Mouse (Mus musculus): ENCODE measurements around the gene Ap1s1.

DNA sequence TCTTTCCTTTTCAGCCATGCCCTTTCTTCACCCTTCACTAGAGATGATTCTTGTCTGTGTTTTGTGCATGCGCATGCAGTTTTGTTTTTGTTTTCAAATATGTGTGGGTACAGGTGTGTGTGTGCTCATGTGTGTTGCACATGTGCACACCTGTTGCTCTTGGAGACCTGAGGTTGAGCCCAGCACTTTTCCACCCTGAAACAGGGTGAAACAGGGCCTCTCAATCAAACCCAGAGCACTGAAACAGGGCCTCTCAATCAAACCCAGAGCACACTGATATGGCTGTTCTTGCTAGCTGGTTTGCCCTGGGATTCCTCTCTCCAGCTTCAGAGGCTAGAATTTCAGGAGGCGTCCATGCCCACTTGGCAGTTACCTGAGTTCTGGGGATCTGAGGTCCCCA, 45.3 kb downstream of the Ap1s1 start:
- no peak for TF ChIP-seq POLR2A (IDR thresholded peaks at IDR 0.05; ENCODE audit: extremely low read depth, insufficient read depth, low read length)
- TF ChIP-seq CTCF (IDR thresholded peaks at IDR 0.05; ENCODE audit: low read depth, low read length) = no peak

Measured in liver, adult 2 months (tissue).